Mouse (Mus musculus): Measurements from ENCODE around the gene C1s2.
"Not testable (repeated sequence)": the region's sequence is repeated elsewhere in the genome, so short reads cannot be mapped to it uniquely, and the experiment has no call there.

Gene C1s2

GRCm38 (mm10) chr6:124655893-124656292 is 20.0 kb upstream of the C1s2 start:
- in situ Hi-C loops (cut with MboI; ENCODE audit: low pct_unique_long_range_greater_than_20kb in 1 of 2, low sequenced_read_pairs in 2 of 2, unreplicated experiment in 1 of 2): loop anchor here (10.0 kb wide), 1 partner anchor 109 kb away; the partner anchor contains the start of gene Eno2 (in 2 of the 2)

- in situ Hi-C loops (cut with MboI; ENCODE audit: low pct_unique_long_range_greater_than_20kb in 1 of 2, low sequenced_read_pairs in 2 of 2, unreplicated experiment in 1 of 2): loop anchor here in 1 of 2 experiments (10.0 kb wide), 1 partner anchor 142 kb away; no protein-coding TSS in a partner anchor
These were observed 10.5 kb upstream of the C1s2 start for GRCm38 (mm10) chr6:124646394-124646793.

GRCm38 (mm10) chr6:124640997-124641396 is 5.1 kb upstream of the C1s2 start:
- in situ Hi-C loops (cut with MboI; ENCODE audit: low pct_unique_long_range_greater_than_20kb in 1 of 2, low sequenced_read_pairs in 2 of 2, unreplicated experiment in 1 of 2): loop anchor here in 1 of 2 experiments (10.0 kb wide), 1 partner anchor 136 kb away; no protein-coding TSS in a partner anchor

GRCm38 (mm10) chr6:124640041-124640440 is 4.2 kb upstream of the C1s2 start:
- in situ Hi-C loops (cut with MboI; ENCODE audit: low pct_unique_long_range_greater_than_20kb in 1 of 2, low sequenced_read_pairs in 2 of 2, unreplicated experiment in 1 of 2): loop anchor here in 1 of 2 experiments (10.0 kb wide), 1 partner anchor 135 kb away; no protein-coding TSS in a partner anchor

GRCm38 (mm10) chr6:124636858-124637460 is 1.1 kb upstream of the C1s2 start:
- in situ Hi-C loops (cut with MboI; ENCODE audit: low pct_unique_long_range_greater_than_20kb in 1 of 2, low sequenced_read_pairs in 2 of 2, unreplicated experiment in 1 of 2): not testable (repeated sequence)

GRCm38 (mm10) chr6:124630763-124631162 is 5.1 kb downstream of the C1s2 start:
- in situ Hi-C loops (cut with MboI; ENCODE audit: low pct_unique_long_range_greater_than_20kb in 1 of 2, low sequenced_read_pairs in 2 of 2, unreplicated experiment in 1 of 2): no loop called here

- in situ Hi-C loops (cut with MboI; ENCODE audit: low pct_unique_long_range_greater_than_20kb in 1 of 2, low sequenced_read_pairs in 2 of 2, unreplicated experiment in 1 of 2): not testable (repeated sequence)
These were observed 9.7 kb downstream of the C1s2 start for GRCm38 (mm10) chr6:124626184-124626583.

GRCm38 (mm10) chr6:124625612-124626011 is 10.3 kb downstream of the C1s2 start:
- in situ Hi-C loops (cut with MboI; ENCODE audit: low pct_unique_long_range_greater_than_20kb in 1 of 2, low sequenced_read_pairs in 2 of 2, unreplicated experiment in 1 of 2): no loop called here

GRCm38 (mm10) chr6:124602031-124602430 is 33.9 kb downstream of the C1s2 start:
- in situ Hi-C loops (cut with MboI; ENCODE audit: low pct_unique_long_range_greater_than_20kb in 1 of 2, low sequenced_read_pairs in 2 of 2, unreplicated experiment in 1 of 2): no loop called here

GRCm38 (mm10) chr6:124593121-124593520 is 42.8 kb downstream of the C1s2 start:
- in situ Hi-C loops (cut with MboI; ENCODE audit: low pct_unique_long_range_greater_than_20kb in 1 of 2, low sequenced_read_pairs in 2 of 2, unreplicated experiment in 1 of 2): no loop called here

GRCm38 (mm10) chr6:124592186-124592700 is 43.6 kb downstream of the C1s2 start:
- in situ Hi-C loops (cut with MboI; ENCODE audit: low pct_unique_long_range_greater_than_20kb in 1 of 2, low sequenced_read_pairs in 2 of 2, unreplicated experiment in 1 of 2): no loop called here

GRCm38 (mm10) chr6:124588771-124589170 is 47.1 kb downstream of the C1s2 start:
- in situ Hi-C loops (cut with MboI; ENCODE audit: low pct_unique_long_range_greater_than_20kb in 1 of 2, low sequenced_read_pairs in 2 of 2, unreplicated experiment in 1 of 2): no loop called here

GRCm38 (mm10) chr6:124586266-124586665 is 49.6 kb downstream of the C1s2 start:
- in situ Hi-C loops (cut with MboI; ENCODE audit: low pct_unique_long_range_greater_than_20kb in 1 of 2, low sequenced_read_pairs in 2 of 2, unreplicated experiment in 1 of 2): no loop called here

GRCm38 (mm10) chr6:124585761-124586160 is 50.1 kb downstream of the C1s2 start:
- in situ Hi-C loops (cut with MboI; ENCODE audit: low pct_unique_long_range_greater_than_20kb in 1 of 2, low sequenced_read_pairs in 2 of 2, unreplicated experiment in 1 of 2): no loop called here

GRCm38 (mm10) chr6:124584935-124585334 is 51.0 kb downstream of the C1s2 start:
- in situ Hi-C loops (cut with MboI; ENCODE audit: low pct_unique_long_range_greater_than_20kb in 1 of 2, low sequenced_read_pairs in 2 of 2, unreplicated experiment in 1 of 2): no loop called here

- in situ Hi-C loops (cut with MboI; ENCODE audit: low pct_unique_long_range_greater_than_20kb in 1 of 2, low sequenced_read_pairs in 2 of 2, unreplicated experiment in 1 of 2): no loop called here
These were observed 53.7 kb downstream of the C1s2 start for GRCm38 (mm10) chr6:124582231-124582630.

- in situ Hi-C loops (cut with MboI; ENCODE audit: low pct_unique_long_range_greater_than_20kb in 1 of 2, low sequenced_read_pairs in 2 of 2, unreplicated experiment in 1 of 2): not testable (repeated sequence)
These were observed 55.7 kb downstream of the C1s2 start for GRCm38 (mm10) chr6:124580155-124580554.

GRCm38 (mm10) chr6:124575155-124575678 is 60.7 kb downstream of the C1s2 start:
- in situ Hi-C loops (cut with MboI; ENCODE audit: low pct_unique_long_range_greater_than_20kb in 1 of 2, low sequenced_read_pairs in 2 of 2, unreplicated experiment in 1 of 2): not testable (repeated sequence)
